Mouse (Mus musculus) ovary, postnatal 10 days (tissue): ENCODE data around the gene Ap4b1.

ENCODE experiments used
- DNase-seq: peaks from one replicate; pipeline ENCODE4 v3.0.0; 2022; ENCODE audit warnings: low spot score

The Ap4b1 gene

GRCm38 (mm10) chr3:103857036-103857805 is 47.9 kb downstream of the Ap4b1 start:
- no peak for DNase-seq

GRCm38 (mm10) chr3:103857977-103858563 is 48.8 kb downstream of the Ap4b1 start:
- DNase-seq, result no peak

GRCm38 (mm10) chr3:103858881-103859801 is 49.8 kb downstream of the Ap4b1 start, which contains the start of gene Ptpn22:
Gene Ptpn22, plus strand, starts transcription at chr3:103859795.
- no peak for DNase-seq

- no peak for DNase-seq
Observed at GRCm38 (mm10) chr3:103859851-103860391, 50.6 kb downstream of the Ap4b1 start.

- DNase-seq, result no peak
Observed at GRCm38 (mm10) chr3:103862721-103863220, 53.5 kb downstream of the Ap4b1 start.

GRCm38 (mm10) chr3:103864200-103864599 is 54.9 kb downstream of the Ap4b1 start:
- no peak for DNase-seq

GRCm38 (mm10) chr3:103867424-103867971 is 58.2 kb downstream of the Ap4b1 start:
- no peak for DNase-seq

GRCm38 (mm10) chr3:103868008-103868407 is 58.7 kb downstream of the Ap4b1 start:
- DNase-seq, result no peak
